Mouse (Mus musculus) testis, adult 2 months (tissue): ENCODE results near the gene Mfsd4a. TPM values are rescaled to one million over a fixed set of nuclear protein-coding genes. Genes with fewer than 3 reads are reported as not detected.

Experiments
- H3K27ac ChIP-seq: fragments of 200-500 bp; 2 replicates; pipeline ENCODE4 v1.5.1; 2012; ENCODE audit warnings: low read depth, low read length; ENCODE audit not compliant: control insufficient read depth, insufficient read depth
- H3K27me3 ChIP-seq: fragments of 200-500 bp; 2 replicates; pipeline ENCODE4 v1.6.1; 2012; ENCODE audit warnings: mild to moderate bottlenecking, low read length, moderate library complexity; ENCODE audit not compliant: control insufficient read depth, insufficient read depth
- H3K36me3 ChIP-seq: fragments of 200-500 bp; 2 replicates; pipeline ENCODE4 v1.6.1; 2012; ENCODE audit warnings: mild to moderate bottlenecking, low read length; ENCODE audit not compliant: control insufficient read depth, insufficient read depth
- H3K4me1 ChIP-seq: fragments of 200-500 bp; 2 replicates; pipeline ENCODE4 v1.6.1; 2012; ENCODE audit warnings: low read length; ENCODE audit not compliant: control insufficient read depth, insufficient read depth
- H3K4me3 ChIP-seq: fragments of 200-500 bp; 2 replicates; pipeline ENCODE4 v1.5.1; 2012; ENCODE audit warnings: low read depth, mild to moderate bottlenecking, low read length, moderate library complexity, mixed read lengths; ENCODE audit not compliant: control insufficient read depth
- CTCF ChIP-seq: fragments of 200-500 bp; IDR thresholded peaks from 2 replicates; pipeline ENCODE4 v1.5.1; 2012; ENCODE audit warnings: low read depth, mild to moderate bottlenecking, inconsistent platforms, low read length, moderate library complexity; ENCODE audit not compliant: control insufficient read depth, insufficient read depth, insufficient replicate concordance
- POLR2A ChIP-seq: fragments of 200-500 bp; IDR thresholded peaks from 2 replicates; pipeline ENCODE4 v1.6.1; 2012; ENCODE audit warnings: low read depth, mild to moderate bottlenecking, inconsistent platforms, low read length, moderate library complexity; ENCODE audit not compliant: control insufficient read depth
- polyA plus RNA-seq: library from polyadenylated mRNA; depleted of rRNA; stranded (reverse); fragments of >200 nt; gene quantifications from 2 replicates; pipeline ENCODE4 v1.2.3, GENCODE M21; 2012; rRNA removed

Gene Mfsd4a
- 0.10 and 0.31 TPM in 2 replicates for polyA plus RNA-seq

- no peak for TF ChIP-seq POLR2A
- TF ChIP-seq CTCF, result no peak
- Histone ChIP-seq H3K4me1 (peaks cover 11% of the 10 kb centered on the region), H3K27ac (no peak within 1 kb of the TSS), H3K4me3 (peak within 1 kb of the TSS; percentile 53), H3K36me3 (no peaks in the 10 kb centered on the region), H3K27me3 (0 out of 2 replicates have a peak, but pooled peaks cover 2% of the 10 kb centered on the region)
Measured at GRCm38 (mm10) chr1:132067261-132068255, at the start of gene Mfsd4a. Mfsd4a (minus strand) TSS chr1:132068062.

GRCm38 (mm10) chr1:132116606-132117005 lies 48.7 kb upstream of the Mfsd4a start:
- H3K36me3 ChIP-seq, result no peaks in the 10 kb centered on the region
- no peaks in the 10 kb centered on the region for H3K27me3 ChIP-seq
- peak overlapping the region; percentile 41 for H3K4me3 ChIP-seq
- H3K4me1 ChIP-seq, result peaks cover 4% of the 10 kb centered on the region
- no peak for TF ChIP-seq POLR2A
- peak; percentile 75 for TF ChIP-seq CTCF
- H3K27ac ChIP-seq, result no peak overlapping the region

- H3K27ac ChIP-seq, result no peak overlapping the region
- H3K4me3 ChIP-seq, result no peak overlapping the region
- peaks cover 4% of the 10 kb centered on the region for H3K4me1 ChIP-seq
- H3K27me3 ChIP-seq, result no peaks in the 10 kb centered on the region
- no peaks in the 10 kb centered on the region for H3K36me3 ChIP-seq
- TF ChIP-seq POLR2A (no peak), CTCF (no peak)
Measured at GRCm38 (mm10) chr1:132113098-132113497, 45.2 kb upstream of the Mfsd4a start.

GRCm38 (mm10) chr1:132112426-132112825 lies 44.6 kb upstream of the Mfsd4a start:
- TF ChIP-seq CTCF, result no peak
- TF ChIP-seq POLR2A, result no peak
- Histone ChIP-seq H3K4me3 (no peak overlapping the region), H3K4me1 (peaks cover 4% of the 10 kb centered on the region), H3K36me3 (no peaks in the 10 kb centered on the region), H3K27ac (no peak overlapping the region), H3K27me3 (no peaks in the 10 kb centered on the region)

GRCm38 (mm10) chr1:132111411-132111810 lies 43.5 kb upstream of the Mfsd4a start:
- no peaks in the 10 kb centered on the region for H3K27me3 ChIP-seq
- no peaks in the 10 kb centered on the region for H3K36me3 ChIP-seq
- H3K27ac ChIP-seq, result no peak overlapping the region
- peaks cover 1% of the 10 kb centered on the region; the same call in 1 of the 2 replicates for H3K4me1 ChIP-seq
- TF ChIP-seq CTCF (no peak), POLR2A (no peak)
- no peak overlapping the region for H3K4me3 ChIP-seq

GRCm38 (mm10) chr1:132109368-132109767 lies 41.5 kb upstream of the Mfsd4a start:
- no peak for TF ChIP-seq CTCF
- TF ChIP-seq POLR2A, result no peak
- no peak overlapping the region for H3K27ac ChIP-seq

GRCm38 (mm10) chr1:132104353-132104752 lies 36.5 kb upstream of the Mfsd4a start:
- Histone ChIP-seq H3K4me3 (peak overlapping the region; percentile 59), H3K27ac (no peak overlapping the region), H3K27me3 (no peaks in the 10 kb centered on the region), H3K4me1 (peaks cover 5% of the 10 kb centered on the region), H3K36me3 (no peaks in the 10 kb centered on the region)
- TF ChIP-seq POLR2A, result no peak
- no peak for TF ChIP-seq CTCF

More at GRCm38 (mm10) chr1:132109368-132109767, 41.5 kb upstream of the Mfsd4a start:
- no peaks in the 10 kb centered on the region for H3K36me3 ChIP-seq
- peaks cover 2% of the 10 kb centered on the region for H3K4me1 ChIP-seq
- H3K27me3 ChIP-seq, result no peaks in the 10 kb centered on the region
- H3K4me3 ChIP-seq, result no peak overlapping the region
